Mouse (Mus musculus) small intestine, adult 2 months (tissue): ENCODE data around the gene Cables2.

Source experiments
- CTCF ChIP-seq: fragments of 200-500 bp; IDR thresholded peaks from 2 replicates; pipeline ENCODE4 v1.5.1; 2012; ENCODE audit warnings: low read depth, mild to moderate bottlenecking, control low read depth, inconsistent platforms, low read length, moderate library complexity, mixed read lengths; ENCODE audit not compliant: insufficient replicate concordance, insufficient read length; ENCODE audit errors: extremely low read depth
- POLR2A ChIP-seq: fragments of 200-500 bp; IDR thresholded peaks from 2 replicates; pipeline ENCODE4 v1.6.1; 2012; ENCODE audit warnings: low read depth, mild to moderate bottlenecking, control low read depth, inconsistent platforms, low read length, moderate library complexity

- no peak for TF ChIP-seq CTCF
- no peak for TF ChIP-seq POLR2A
Measured at GRCm38 (mm10) chr2:180218677-180219076, 54.6 kb downstream of the Cables2 start.
